Mouse (Mus musculus) megakaryocyte, embryonic 14.5 days (primary cell): ENCODE measurements at regions not wholly inside any gene's neighbourhood (a gene's known extent, or its start where the extent isn't known, plus 50 kb on each side); places are given as distances from the start of the nearest gene placed in this dataset.

Experiments used
- FLI1 ChIP-seq: IDR thresholded peaks from 2 replicates; pipeline ENCODE4 v1.6.1; 2012; ENCODE audit warnings: low read length, inconsistent platforms, mixed read lengths
- GATA1 ChIP-seq: IDR thresholded peaks from 3 replicates; pipeline ENCODE4 v1.6.1; 2012; ENCODE audit warnings: mixed read lengths, low read length, inconsistent platforms, borderline replicate concordance

- no peak for TF ChIP-seq GATA1
- no peak for TF ChIP-seq FLI1
Measured at GRCm38 (mm10) chr15:62348956-62349355, 1426.1 kb upstream of the A1bg start.
